Mouse (Mus musculus) CD4-positive, CD25-positive, alpha-beta regulatory T cell, adult 4 months (primary cell): ENCODE measurements around the gene Srgap3. TPM values are rescaled to one million over a fixed set of nuclear protein-coding genes. Genes with fewer than 3 reads are reported as not detected.

Experiments
- ATAC-seq: one replicate; pipeline ENCODE4 v1.8.0; 2017
- polyA plus RNA-seq, 2 experiments: library from polyadenylated mRNA; unstranded; fragments of 100-300 nt; shearing (Covaris generic); gene quantifications; one replicate each; pipeline ENCODE4 v1.2.1; 2017

The Srgap3 gene
- polyA plus RNA-seq, 2 experiments from 2014 or later: 0.44 to 0.67 TPM

- ATAC-seq: no peak
These were observed 90.0 kb downstream of the Srgap3 start for GRCm38 (mm10) chr6:112857057-112857456.

GRCm38 (mm10) chr6:112855183-112855582 is 91.9 kb downstream of the Srgap3 start:
- no peak for ATAC-seq

- ATAC-seq: peak; percentile 93
These were observed 94.5 kb downstream of the Srgap3 start for GRCm38 (mm10) chr6:112852261-112853235.

GRCm38 (mm10) chr6:112850745-112851144 is 96.3 kb downstream of the Srgap3 start:
- no peak for ATAC-seq

GRCm38 (mm10) chr6:112848629-112849180 is 98.4 kb downstream of the Srgap3 start:
- ATAC-seq: no peak

DNA sequence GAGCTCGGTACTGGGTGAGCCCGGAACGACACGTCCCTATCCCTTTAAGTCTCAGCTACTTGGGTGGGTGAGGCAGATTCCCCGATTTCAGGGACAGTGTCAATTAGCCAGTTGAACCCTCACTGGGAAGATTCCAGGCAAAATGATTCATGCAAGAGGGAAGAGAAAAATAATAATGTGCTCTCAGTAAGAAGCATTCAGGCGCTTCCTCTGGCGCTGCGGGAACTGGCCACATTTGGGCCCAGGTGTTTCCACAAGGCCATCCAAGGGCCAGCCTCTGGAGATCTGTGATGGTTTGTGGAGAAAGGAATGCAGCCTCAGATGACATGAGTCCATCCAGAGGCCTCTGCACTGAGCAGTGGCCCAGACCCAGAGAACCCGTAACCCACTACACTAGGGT is 100.2 kb downstream of the Srgap3 start:
- no peak for ATAC-seq

DNA sequence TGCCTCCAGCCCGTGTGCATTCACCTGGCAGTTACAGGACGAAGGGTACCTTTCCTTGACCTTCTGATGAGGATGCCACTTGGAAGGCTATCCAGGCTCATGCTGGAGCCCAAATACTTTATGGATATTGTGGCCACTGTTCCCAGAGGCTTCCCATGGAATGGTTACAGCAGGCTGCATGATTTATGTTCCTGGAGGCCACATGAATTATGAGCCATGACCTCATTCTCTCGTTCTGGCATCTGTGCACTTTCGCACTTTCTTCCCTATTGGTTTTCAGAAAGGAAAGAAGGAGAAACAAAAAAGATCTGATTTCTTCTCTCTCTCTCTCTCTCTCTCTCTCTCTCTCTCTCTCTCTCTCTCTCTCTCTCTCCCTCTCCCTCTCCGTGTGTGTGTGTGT is 104.6 kb downstream of the Srgap3 start:
- ATAC-seq: no peak

- ATAC-seq: no peak
These were observed 106.7 kb downstream of the Srgap3 start for GRCm38 (mm10) chr6:112840400-112840799.

DNA sequence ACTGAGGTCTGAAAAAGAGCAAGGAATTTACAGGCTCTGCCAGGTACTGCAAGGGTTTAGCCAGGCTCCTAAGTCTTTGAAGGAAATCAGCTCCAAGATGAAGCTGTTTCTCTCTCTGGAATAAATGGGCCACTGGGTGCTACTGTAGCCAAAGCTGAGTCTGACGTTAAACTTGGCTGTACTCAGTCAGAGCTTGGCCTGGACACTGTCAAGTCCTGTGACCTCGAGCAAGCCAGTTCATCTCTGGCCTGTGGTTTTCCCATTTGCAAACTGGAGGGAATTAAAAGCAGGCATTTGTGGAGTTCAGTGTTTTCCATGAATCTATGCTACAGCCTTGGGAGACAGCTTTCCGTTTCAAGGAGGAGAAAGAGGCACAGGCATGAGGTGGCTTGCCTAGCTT is 107.7 kb downstream of the Srgap3 start:
- ATAC-seq: no peak

GRCm38 (mm10) chr6:112838879-112839278 is 108.2 kb downstream of the Srgap3 start:
- no peak for ATAC-seq

GRCm38 (mm10) chr6:112836712-112837111 is 110.4 kb downstream of the Srgap3 start:
- ATAC-seq: no peak

GRCm38 (mm10) chr6:112835413-112835812 is 111.7 kb downstream of the Srgap3 start:
- no peak for ATAC-seq

- no peak for ATAC-seq
These were observed 112.6 kb downstream of the Srgap3 start for GRCm38 (mm10) chr6:112834430-112834829.

DNA sequence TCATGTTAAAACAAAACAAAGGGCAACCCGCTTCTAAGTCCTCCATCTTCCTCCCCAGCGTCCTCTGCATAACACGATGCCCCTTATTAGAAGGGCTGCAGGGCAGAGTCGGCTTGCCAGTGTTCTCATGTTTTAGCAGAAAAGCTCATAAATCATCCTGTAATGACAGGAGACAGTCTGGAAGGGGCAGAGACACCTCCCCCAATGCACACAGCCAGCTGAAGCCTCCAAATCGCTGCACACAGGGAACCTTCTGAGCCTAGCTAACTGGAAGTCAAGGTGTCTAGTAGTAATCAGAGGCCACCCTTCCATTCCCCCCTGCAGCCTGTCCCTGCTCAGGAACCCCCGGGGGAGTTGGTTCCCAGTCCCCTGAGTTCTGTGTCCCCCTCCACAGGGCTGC is 113.3 kb downstream of the Srgap3 start:
- ATAC-seq: no peak

DNA sequence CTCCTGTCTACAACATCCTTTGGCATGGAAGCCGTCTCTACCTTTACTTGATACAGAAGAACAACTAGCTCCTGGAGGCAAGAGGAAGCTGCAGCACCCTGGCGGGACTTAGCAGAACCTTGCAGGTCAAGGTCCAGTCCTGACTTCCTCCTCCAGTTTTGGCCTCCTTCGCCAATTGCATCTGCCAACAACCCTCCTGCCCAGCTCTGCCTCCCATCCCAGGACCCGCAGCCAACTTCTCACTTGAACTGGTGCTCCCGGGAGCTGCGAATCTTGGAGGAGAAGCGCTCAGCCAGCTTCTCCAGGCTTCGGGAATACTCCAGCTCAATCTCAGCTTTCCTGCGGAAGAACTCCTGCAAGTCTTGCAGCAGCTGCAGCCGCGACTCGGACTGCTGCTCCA is 117.9 kb downstream of the Srgap3 start:
- no peak for ATAC-seq

DNA sequence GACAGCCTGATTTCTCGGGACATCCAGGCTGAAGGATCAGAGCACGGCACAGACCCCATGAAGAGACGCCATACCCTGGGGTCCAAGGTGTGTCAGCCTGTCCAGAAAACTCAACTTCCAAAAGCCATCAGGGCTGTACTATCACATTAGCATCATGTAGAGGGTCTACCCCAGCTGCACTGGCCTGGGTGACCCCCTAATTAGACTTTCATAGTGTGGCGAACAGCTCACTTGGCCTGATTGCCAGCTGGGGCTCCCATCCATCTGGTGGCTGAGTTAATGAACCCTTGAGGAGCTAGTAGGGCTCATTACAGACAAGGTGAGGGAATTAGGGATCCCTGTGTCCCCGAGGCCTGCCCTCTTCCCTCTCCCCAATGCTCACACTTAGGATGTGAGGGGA is 118.6 kb downstream of the Srgap3 start:
- no peak for ATAC-seq

DNA sequence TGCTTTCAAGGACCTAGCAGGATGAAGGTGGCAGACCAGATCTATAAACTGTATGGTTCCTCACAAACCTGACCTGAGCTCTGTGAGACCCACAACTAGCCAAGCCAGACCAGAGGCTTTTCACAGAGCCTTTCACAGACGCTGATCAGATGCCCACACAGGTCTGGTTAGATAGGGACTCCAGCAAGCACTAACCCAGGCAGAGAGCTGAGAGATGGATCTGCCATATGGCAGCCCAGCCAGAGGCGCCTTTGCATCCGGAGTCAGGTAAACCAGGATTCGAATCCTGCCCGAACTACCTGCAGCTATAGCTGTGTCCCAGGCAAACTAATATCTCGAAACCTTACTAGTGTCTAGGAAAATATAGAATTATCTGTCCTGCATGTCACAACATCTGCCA is 121.4 kb downstream of the Srgap3 start:
- ATAC-seq: no peak

DNA sequence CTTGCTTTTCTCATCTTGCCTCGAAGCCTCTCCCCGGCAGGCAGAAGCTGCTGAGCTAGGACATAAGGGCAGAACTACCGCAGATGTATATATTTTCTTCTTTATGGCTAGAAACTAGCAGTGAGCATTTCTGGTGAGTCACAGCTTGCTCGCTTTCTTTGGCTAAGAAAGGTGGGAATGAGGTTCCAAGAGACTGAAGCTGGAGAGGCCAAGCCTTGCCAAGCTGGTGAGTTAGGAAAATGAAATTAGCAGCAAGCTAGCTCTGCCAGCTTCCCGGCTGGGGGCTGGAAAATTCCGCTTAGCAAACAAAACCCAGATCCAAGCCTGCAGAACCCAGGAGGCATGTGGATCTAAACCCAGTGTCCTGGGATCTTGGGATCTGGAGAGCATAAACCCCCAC is 124.0 kb downstream of the Srgap3 start:
- no peak for ATAC-seq

DNA sequence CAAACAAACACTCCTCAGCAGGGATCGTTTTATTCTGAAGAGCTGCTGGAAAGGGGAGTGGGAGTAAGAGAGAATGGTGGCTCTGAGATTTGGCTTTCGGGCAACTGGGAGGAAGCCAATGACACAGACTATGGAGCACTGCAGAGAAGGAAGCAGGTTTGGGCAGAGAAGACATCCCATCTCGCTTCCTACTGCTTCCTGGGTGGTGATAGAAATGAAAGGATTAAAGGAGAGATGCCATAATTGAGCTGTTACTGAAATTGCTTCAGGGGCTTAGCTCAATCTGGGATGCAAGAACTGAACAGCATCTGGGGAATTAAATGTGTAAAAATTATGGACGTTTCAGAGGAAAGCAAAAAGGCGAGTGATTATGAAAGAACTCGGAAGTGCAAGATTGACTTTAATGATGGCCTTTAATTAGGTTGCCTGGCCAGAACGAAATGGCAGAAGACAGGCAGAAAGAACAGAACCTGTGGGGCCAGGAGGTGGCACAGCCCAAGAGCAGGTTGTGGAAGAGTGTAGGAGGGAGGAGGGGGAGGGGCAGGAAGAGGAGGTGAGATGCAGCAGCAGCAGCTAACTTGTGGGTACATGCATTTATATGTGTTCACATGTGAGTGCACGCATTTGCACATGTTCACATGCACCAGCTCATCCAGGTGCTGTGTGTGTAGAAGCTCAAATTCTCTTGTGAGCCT is 126.6 kb downstream of the Srgap3 start:
- no peak for ATAC-seq

DNA sequence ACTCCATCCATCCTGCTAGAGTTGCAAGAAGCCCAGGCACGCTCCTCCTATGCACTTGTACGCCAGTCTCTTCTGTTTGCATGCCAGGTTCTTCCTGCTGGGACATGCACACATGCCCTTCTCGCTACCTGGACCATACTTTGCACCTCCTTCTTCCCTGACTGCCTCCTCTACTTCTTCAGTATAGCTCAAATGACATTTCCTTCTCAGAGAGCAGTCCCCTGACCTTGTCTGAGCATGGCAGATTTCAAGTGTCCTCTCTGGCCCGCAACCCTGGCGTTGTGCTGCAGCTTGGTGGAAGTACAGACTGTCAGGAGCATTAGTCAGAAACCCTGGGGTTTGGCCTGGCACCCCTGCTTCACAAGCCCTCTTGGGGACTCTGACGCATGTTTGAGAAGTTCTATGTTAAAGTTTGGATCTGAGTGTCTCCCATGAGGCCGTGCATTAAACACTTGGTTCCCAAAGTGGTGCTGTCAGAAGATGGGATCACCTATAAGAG is 128.6 kb downstream of the Srgap3 start:
- no peak for ATAC-seq

DNA sequence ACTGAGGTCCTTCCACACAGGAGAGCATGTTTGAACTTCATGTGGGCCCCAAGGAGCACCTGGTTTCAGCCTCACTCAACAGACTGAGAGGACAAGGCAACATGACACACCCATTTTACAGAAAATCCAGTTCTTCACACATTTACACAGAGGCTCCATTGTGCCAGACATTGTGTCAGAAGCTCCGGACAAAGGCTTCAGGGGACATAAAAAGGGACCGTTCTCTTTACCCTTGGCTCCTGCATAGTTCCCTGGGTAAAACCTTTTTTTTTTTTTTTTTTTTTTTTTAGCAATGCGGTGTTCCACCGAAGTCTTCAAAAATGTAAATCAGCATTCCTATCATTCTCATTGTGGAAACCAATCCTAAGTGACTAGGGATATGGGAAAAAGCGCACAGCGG is 131.5 kb downstream of the Srgap3 start:
- no peak for ATAC-seq

DNA sequence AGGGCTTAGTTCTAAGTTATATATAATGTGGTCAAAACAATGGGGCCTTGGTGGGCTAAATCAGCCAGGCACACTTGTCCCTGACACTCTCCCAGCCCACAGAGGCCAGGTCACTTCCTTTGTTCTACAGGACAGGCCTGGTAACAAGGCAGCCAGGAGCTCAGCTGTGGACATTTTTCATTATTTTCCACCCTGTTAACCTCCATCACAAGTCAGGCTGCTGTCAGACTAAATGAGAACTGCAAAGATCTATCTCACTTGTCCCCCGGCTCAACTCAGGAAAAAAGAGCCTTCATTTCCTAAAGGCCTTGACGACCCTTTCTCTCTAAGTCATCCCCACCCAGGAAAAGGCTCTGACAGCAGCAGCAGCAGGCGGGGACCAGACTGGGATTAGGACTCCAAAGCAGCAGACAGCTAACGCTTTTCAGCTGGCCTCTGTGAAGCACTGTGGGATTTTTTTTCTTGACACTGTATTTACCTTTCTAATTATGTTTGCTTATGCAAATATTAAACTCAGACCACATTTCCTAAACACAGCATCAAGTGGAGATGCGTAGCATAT is 132.5 kb downstream of the Srgap3 start:
- no peak for ATAC-seq

GRCm38 (mm10) chr6:112812884-112813283 is 134.2 kb downstream of the Srgap3 start:
- no peak for ATAC-seq
